Mouse (Mus musculus): ENCODE results near the gene Sema4g. TPM values are rescaled to one million over a fixed set of nuclear protein-coding genes. Genes with fewer than 3 reads are reported as not detected.

Sema4g gene
- polyA plus RNA-seq, 1 experiment = 0.03 TPM

DNA sequence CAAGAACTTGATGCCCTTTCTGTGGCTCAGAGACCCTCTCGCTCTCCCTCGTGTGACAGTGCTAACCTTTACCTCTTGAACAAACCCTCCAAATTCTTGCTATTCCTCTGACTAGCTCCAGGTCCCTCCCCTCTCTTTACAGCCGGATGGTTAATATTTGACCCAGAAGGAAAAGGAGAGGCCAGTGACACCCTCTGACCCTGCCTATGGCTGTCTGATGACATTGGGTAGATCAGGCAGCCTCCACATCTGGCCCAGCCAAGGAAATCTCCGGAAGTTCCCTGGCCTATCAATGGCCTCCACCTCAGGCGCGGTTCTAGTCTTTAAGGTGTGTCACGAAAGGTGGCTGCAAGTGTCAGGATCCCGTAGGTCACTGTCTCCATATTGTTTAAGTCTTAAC is 2.1 kb downstream of the Sema4g start:
- no peak for TF ChIP-seq GATA1 (IDR thresholded peaks at IDR 0.05; ENCODE audit: low read length)

DNA sequence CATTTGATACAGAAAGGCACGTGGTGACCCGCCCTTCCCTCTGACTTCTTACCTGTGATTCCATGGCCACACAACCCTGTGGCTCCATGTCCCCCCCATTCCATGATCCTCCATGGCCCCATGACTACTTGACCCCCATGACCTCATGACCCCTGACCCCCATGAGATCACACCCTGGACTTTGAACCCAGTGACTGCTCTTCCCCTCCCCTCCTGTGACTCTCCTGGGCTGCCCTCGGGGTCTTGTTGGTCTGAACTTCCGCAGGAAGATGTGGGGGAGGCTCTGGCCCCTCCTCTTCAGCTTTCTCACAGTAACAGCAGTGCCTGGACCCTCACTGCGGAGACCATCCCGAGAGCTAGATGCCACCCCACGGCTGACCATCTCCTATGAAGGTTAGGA is 3.3 kb downstream of the Sema4g start:
- no peak for TF ChIP-seq GATA1 (IDR thresholded peaks at IDR 0.05; ENCODE audit: low read length)

DNA sequence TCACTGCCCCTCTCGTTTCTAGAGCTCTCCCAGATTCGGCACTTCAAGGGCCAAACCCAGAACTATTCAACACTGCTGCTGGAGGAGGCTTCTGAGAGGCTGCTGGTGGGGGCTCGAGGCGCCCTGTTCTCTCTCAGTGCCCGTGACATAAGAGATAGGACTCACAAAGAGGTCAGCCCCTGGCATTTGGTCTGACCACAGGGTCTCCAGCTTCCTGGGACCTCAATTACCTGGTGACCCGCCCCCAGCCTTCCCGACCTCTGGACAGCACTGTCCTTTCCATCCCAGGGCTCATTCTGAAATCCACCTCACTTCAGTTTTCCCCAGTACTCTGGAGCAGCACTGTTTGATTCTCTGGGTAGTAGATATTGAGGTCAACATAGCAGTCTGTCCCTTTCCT is 3.8 kb downstream of the Sema4g start:
- no peak for TF ChIP-seq GATA1 (IDR thresholded peaks at IDR 0.05; ENCODE audit: low read length)

DNA sequence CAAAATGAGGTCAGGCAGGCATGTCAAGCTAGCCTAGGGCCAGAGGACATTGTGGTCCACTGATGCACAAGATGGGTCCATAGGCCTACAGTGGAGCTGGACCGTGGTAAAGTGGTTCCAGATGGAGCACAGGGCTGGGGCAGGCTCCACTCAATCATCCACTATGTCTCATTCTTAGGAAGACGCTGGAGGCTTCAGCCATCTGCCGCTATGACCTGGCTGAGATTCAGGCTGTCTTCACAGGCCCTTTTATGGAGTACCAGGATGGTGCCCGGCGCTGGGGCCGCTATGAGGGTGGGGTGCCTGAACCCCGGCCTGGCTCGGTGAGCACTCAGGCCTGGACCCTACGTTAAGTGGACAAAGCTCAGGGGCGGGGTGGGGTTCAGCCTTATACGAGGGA is 8.9 kb downstream of the Sema4g start:
- no peak for TF ChIP-seq GATA1 (IDR thresholded peaks at IDR 0.05; ENCODE audit: low read length)

DNA sequence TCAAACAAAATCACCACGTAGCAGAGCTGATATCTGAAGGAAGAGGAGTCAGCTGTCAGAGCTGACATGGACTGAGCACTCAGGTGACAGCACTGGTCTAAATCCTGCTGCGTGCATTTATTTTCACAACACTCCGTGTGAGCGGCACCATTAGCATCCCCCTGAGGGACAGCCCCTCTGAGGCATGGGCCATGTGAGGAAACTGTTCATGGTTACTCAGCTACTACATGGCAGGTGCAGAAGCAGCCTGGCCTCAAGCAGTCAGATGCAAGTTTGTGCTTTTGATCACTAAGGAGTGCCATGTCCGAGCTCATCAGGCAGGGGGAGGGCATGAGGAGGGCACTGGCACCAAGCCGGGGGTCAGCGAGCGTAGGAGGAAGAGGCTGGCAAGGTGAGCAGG is 10.7 kb downstream of the Sema4g start:
- TF ChIP-seq GATA1 (IDR thresholded peaks at IDR 0.05; ENCODE audit: low read length) = no peak

DNA sequence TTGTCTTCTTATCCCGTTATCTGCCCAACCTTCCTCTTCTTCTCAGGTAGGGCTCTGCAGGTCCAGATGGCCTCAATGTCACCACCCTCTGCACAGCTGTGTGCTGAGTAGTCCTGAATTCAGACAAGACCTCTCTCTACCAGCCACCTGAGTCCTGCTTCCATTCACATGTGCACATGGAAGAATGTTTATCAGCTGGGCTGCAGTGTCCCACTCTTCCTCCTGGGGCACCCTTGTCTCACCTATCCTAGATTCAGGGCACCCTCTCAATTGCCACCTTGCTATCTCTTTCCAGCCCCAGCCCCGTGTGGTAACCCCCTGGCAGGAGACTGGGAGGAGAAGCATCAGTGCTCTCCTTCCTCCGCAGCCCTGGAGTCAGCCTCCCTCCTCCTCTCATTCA is 13.4 kb downstream of the Sema4g start:
- TF ChIP-seq GATA1 (IDR thresholded peaks at IDR 0.05; ENCODE audit: low read length) = no peak

DNA sequence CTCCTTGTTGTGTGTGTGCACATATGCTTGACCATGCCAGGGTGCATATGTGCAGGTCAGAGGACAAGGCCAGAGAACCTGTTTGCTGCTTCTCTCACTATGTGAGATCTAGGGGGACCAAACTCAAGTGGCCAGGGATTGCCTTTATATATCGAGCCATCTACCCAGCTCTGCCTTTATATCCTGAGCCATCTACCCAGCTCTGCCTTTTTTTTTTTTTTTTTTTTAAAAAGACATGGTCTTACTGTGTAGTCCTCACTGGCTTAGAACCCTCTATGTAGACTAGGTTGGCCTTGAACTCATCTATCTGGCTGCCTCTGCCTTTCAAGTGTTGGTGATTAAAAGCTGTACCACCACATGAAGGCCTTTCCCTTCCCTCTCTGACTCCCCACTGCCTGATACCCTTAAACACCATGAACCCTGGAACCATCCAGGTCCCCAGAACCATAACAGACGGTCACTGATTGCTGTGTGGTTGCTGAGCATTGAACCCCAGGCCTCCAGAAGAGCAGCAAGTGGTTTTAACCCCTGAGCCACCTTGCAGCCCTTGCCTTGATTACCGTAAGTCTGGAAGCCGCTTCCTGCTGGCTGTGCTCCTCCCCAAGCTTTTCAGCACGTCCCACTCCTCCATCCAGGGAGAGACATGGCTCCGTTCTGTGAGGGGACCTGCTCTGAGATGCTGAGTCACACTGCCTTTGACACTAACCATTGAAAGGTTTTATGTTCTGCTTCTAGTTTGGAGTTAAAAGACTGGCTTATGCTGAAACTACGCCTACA is 15.0 kb downstream of the Sema4g start:
- no peak for TF ChIP-seq GATA1 (IDR thresholded peaks at IDR 0.05; ENCODE audit: low read length)

DNA sequence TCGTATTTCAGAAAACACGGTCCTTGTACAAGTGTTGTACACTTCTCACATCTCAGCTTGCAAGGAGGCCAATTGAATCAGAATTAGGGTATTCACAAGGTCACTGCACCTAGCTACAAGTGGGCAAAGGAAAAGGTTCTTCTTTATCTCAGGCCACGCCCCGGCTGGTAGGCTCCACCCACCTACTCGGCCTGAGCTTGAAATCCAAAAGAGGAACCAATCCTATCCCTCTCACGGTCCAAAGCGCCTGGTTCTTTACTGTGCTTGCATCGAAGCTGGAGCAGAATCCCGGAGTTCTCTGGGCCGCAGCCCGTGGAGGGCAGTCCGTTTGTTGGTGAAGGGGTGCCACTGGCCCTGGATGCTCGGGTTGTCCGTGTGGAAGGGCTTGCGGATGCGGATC is 16.5 kb downstream of the Sema4g start, which contains the start of gene Twnk:
Gene Twnk (plus strand): TSS at position 220 of the 400 bp plus-strand sequence.
- TF ChIP-seq GATA1 (IDR thresholded peaks at IDR 0.05; ENCODE audit: low read length) = no peak

DNA sequence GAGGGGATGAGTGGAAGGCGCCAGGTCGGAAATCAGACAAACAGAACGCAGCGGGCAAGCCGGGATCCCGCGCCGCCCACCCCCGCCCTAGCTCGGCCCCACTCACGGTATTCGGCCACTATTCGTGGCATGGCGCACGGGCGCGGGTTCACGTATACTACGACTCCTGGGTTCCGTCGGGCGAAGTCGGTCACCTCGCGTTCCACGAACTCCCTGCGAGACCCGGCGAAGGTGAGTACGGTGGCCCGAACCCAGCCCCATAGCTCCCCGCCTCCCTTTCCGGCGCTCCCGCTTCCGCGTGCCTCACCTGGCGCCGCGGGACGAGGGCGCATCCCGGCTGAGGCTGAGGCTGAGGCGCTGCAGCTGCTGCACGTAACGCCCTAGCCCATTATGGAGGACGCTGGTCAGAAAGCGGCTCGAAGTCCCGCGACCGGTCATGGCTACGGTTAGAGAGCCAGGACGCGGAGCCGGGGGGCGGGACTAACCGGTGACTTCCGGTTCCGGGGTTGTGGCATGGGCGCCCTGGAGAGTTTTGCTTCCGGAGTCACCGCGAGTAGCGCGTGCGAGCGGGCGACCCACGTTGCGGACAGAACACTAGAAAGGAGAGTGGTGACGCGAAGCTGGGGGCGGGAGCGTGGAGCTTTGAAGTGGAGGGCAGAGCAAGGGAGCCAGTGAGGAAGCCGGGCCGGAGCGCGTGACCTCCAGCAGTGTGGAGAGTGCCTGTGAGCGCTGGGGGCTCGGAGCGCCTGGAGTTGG is 17.2 kb downstream of the Sema4g start, which contains the start of gene Mrpl43:
Gene Mrpl43 (minus strand): TSS at position 486 of the 756 bp plus-strand sequence.
- TF ChIP-seq GATA1 (IDR thresholded peaks at IDR 0.05; ENCODE audit: low read length) = no peak

DNA sequence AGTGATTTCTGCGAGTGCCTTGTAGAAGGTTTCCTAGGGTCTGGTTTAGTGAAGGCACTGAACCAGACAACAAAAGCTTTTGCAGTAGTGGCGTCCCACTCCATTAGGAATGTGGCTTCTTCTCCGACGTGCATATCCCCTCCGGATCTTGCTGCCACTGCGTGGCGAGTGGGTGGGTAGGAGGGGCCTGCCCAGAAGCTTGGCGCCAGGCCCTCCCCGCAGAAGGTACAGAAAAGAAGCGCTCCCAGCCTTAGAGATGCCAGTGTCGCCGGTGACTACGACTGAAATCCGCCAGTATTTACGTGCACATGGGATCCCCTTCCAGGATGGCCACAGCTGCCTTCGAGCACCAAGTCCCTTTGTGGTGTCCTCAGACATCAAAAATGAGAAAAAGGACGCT is 18.1 kb downstream of the Sema4g start:
- TF ChIP-seq GATA1 (IDR thresholded peaks at IDR 0.05; ENCODE audit: low read length) = no peak

DNA sequence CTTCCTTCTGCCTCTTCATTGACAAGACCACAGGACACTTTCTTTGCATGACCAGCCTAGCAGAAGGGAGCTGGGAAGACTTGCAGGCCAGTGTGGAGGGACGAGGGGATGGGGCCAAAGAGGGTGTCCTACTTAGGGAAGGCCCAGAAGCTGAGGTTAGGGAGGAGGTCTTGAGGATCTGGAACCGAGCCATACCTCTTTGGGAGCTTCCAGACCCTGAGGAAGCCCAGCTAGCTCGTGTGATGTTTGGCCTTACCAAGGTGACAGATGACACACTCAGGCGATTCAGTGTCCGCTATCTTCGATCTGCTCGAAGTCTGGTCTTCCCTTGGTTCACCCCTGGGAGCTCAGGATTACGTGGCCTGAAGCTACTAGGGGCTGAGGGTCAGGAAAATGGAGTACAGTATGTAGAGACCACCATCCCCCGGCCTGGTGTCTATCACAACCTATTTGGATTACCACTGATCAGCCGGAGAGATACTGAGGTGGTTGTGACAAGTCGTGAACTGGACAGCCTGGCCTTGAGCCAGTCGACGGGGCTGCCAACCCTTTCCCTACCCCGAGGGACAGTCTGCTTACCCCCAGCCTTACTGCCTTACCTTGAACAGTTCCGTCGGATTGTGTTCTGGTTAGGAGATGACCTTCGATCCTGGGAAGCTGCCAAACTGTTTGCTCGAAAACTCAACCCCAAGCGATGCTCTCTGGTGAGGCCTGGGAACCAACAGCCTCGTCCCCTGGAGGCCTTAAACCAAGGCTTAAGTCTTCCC is 18.7 kb downstream of the Sema4g start:
- TF ChIP-seq GATA1 (IDR thresholded peaks at IDR 0.05; ENCODE audit: low read length) = no peak

DNA sequence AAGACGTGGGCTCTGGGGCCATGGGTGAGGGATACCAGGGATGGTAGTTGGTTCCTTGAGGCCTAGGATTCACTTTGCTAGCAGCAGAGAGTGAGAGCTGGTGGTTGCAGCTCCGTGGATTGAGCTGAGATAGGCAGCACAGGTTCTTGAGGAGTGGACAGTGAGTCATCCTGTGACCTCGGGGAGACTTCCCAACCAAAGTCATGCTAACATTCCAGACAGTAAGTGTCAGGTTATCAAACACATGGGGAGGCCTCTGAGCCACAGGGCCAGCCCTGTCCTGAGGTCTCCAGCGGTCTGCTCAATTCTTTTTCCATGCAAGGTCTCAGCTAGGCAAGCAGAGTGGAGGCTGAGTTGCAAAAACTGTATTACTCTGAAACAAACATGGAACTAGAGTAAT is 21.7 kb downstream of the Sema4g start:
- TF ChIP-seq GATA1 (IDR thresholded peaks at IDR 0.05; ENCODE audit: low read length) = no peak

DNA sequence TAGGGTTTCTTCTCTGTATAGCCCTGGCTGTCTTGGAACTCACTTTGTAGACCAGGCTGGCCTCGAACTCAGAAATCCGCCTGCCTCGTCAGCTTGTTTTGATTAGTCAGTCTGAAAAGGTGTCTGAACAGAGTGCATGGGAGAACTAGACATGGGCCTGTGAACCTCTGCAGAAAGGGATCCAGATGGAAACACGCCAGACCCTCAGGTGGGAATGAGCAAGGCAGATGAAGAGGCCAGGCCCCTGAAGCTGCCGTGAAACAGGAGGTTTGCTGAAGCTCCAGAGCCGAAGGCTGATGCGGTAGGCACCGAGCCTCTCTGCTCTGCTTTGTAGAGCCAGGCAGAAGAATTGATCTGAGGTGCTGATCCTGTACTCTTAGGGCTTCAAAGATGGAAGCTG is 23.3 kb downstream of the Sema4g start:
- TF ChIP-seq GATA1 (IDR thresholded peaks at IDR 0.05; ENCODE audit: low read length) = no peak

DNA sequence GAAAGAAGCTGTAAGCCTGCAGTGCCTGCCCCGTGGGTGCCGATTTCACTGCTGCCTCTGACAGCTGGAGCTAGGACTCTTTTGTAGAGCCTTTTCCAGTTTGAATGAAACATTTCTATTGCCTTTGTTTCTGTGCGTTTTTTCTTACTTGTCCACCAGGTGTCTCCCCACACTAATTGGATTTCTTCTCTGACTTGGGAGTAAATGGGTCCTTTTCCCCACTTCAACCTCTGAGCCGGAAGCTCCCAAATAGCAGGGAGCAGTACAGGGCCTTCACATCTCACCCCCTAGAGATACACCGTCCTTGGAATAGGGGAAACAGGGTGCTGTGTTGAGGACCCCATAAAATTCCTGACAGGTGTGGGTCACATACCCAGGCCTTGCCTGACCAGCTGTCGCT is 23.7 kb downstream of the Sema4g start:
- no peak for TF ChIP-seq GATA1 (IDR thresholded peaks at IDR 0.05; ENCODE audit: low read length)

DNA sequence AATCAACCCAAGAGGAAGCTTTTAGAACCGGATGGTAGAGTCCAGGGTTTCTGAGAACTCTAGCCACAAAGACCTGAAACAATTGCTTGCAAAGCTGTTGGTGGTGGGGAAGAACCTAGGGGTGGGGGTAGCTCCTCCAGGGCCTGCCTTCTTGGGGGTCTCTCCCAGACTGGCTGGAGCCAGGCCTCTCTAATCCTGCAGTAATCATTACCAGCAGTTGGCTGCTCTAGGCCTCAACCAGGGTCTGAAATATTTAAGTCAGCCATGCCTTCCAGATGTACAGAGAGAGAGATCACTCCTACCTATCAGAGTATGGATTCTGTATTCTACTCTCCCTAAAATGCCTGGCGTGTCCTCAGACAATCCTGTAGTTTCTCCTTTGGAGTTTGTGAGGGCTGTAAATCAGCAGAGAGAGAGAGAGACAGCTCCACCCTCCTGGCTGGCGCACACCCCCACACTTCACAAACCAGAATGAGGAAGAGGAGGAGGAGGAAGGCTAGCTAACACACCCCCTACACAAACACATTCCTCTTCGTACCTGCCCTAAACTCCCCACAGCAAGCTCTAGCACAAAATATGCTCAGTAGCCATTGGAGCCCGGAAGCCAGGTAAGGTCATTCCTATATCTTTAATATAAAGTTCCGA is 24.8 kb downstream of the Sema4g start:
- TF ChIP-seq GATA1 (IDR thresholded peaks at IDR 0.05; ENCODE audit: low read length) = no peak

Measured in G1E-ER4 (cell line).